Mouse (Mus musculus) G1E (cell line): Measurements from ENCODE around the gene Ngly1.

Experiments
- CTCF ChIP-seq: IDR thresholded peaks from 2 replicates; pipeline ENCODE4 v1.5.1; 2012; ENCODE audit warnings: low read depth, low read length, inconsistent platforms, mixed read lengths
- GATA2 ChIP-seq: IDR thresholded peaks from 2 replicates; pipeline ENCODE4 v1.6.1; 2012; ENCODE audit warnings: low read depth, low read length, inconsistent platforms, borderline replicate concordance
- POLR2AphosphoS5 ChIP-seq: IDR thresholded peaks from 2 replicates; pipeline ENCODE4 v1.6.1; 2012; ENCODE audit warnings: low read depth, low read length, inconsistent platforms; ENCODE audit not compliant: insufficient replicate concordance

- no peak for TF ChIP-seq CTCF
- TF ChIP-seq GATA2, result no peak
- no peak for TF ChIP-seq POLR2AphosphoS5
Measured at GRCm38 (mm10) chr14:16244370-16244769, 4.7 kb upstream of the Ngly1 start.
